Mouse (Mus musculus): ENCODE data around the gene Fam89b.

The Fam89b gene

DNA sequence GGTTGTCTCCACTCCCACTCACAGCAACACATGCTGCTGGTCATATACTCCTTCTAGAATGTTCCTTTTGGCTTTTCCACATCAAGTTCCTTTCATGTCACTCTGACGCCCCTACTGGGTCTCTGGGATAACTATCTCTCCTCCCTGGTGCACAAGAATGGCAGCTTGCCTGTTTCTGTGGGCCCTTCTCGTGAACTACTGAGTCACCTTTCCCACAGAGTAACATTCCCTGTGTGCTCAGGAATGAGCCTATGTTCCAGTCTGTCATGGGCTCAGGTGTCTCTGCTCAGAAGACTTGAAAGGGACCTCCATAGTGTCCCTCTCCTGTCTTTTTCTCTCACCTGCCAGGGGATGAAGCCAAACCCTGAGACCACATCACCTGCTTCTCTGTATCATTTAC is 10.0 kb upstream of the Fam89b start:
- DNase-seq (ENCODE audit: low read depth, low spot score), result no peak

DNA sequence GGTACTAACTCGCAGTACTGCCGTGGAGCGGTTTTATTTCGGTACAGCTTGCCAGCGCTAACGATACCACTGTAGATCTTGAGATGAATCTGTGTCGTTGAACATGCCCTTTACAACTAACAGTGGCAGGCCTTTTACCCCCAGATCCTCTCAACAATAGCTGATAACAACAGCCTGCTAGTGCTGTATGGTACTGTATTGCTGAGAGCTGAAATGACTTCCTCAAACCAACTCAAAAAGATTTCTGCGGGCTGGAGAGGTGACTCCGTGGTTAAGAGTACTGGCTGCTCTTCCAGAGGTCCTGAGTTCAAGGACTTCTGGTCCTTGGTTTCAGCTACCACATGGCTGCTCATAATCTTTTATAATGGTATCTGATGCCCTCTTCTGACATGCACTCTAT is 4.9 kb upstream of the Fam89b start:
- no peak for DNase-seq (ENCODE audit: low read depth, low spot score)

DNA sequence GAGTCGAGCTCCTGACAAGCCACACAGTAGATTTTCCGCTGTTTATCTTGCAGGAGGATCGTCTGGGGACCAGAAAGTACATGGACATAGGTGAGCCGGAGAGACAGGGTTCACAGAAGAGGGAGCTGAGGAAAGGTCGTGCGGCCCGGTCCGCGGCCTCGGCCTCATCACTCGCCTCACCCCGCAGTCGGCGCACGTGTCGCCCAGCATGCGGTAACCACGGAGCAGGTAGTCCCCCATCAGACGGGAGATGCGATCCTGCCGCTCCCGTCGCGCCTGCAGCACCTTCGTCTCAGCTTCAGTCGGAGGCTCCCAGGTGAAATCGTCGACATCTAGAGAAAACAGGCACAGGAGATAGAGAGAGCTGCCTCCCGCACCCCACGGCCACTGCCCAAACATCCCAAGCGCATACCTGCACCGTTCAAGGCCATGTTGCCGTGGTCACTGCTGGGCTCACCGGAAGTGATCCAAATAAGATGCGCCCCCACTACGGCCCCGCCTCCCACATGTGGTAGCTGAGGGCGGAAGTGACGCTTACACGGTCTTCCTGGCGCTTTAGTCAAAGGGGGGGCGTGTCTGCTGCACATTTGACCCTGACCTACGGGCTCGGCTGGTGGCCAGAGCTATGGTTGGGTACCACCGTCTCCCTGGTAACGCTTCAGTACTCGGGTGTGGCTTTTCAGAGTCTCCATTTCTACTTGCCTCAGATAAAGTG is 2.0 kb upstream of the Fam89b start:
- DNase-seq (ENCODE audit: low read depth, low spot score), result peak; percentile 98

GRCm38 (mm10) chr19:5730314-5731186 is 1.1 kb upstream of the Fam89b start:
- no peak for DNase-seq (ENCODE audit: low read depth, low spot score)

GRCm38 (mm10) chr19:5728631-5729443 is 616 bp downstream of the Fam89b start:
- DNase-seq (ENCODE audit: low read depth, low spot score), result no peak

- DNase-seq (ENCODE audit: low read depth, low spot score), result peak; percentile 89
Observed at GRCm38 (mm10) chr19:5727701-5728100, 1.8 kb downstream of the Fam89b start.

GRCm38 (mm10) chr19:5726961-5727578 is 2.4 kb downstream of the Fam89b start:
- no peak for DNase-seq (ENCODE audit: low read depth, low spot score)

DNA sequence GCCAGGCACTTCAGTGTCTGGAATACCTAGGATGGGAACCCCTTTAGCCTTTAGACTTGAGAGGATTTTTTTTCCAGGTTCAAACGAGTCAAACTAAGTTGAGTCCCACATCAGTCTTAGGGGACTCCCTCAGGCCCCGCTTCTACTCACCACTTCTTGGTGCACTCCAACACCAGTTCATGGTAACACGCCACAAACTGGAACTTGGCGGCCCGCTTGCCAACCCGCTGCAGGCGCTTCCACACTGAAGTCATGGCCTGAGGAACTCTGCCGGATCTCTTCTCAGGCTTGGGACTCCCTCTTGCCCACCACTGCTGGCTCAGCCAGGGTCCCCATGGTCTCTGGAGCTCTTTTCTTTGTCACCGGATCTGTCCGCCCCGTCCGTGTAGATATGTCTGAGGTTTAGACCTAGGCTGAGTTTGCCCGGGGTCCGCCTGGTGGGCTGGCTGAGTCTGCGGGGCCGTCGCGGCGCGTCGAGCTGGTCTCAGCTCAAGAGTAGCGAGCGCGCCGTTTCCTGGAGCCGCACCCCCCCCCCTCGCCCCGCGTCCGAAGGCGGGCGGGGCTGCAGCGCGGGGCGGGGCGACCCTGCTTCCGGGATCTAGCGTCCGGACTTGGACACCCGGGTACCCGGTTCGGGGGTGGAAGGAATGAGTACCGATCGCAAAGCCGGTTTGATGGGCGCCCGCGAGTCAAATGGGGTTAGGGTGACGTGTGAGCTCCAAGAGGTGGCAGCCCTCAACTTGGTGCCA is 3.5 kb downstream of the Fam89b start, which contains the start of gene Ehbp1l1:
Gene Ehbp1l1 (minus strand): TSS at position 551 of the 749 bp plus-strand sequence.
- DNase-seq (ENCODE audit: low read depth, low spot score), result no peak

- no peak for DNase-seq (ENCODE audit: low read depth, low spot score)
Observed at GRCm38 (mm10) chr19:5725029-5725707, 4.3 kb downstream of the Fam89b start.

DNA sequence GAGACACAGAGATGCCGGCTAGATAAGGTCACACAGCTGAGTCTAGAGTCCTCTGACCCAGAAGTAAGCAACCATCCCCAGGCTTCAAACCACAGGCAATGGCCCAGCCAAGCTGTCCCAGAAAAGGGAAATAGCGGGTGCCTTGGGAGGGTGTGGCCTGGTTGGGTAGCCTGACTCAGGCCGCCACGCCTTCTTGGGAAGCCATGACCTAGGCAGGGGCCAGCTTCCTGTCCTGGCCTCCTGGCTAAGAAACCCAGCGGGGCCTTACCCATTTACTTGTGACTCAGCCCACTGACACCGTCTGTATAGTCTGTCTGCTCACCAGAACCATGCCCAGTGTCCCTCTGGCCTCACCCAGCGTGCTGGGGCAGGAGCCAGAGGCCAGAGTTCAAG is 4.9 kb downstream of the Fam89b start:
- no peak for DNase-seq (ENCODE audit: low read depth, low spot score)

GRCm38 (mm10) chr19:5723934-5724548 is 5.4 kb downstream of the Fam89b start:
- no peak for DNase-seq (ENCODE audit: low read depth, low spot score)

- DNase-seq (ENCODE audit: low read depth, low spot score), result no peak
Observed at GRCm38 (mm10) chr19:5722848-5723425, 6.5 kb downstream of the Fam89b start.

GRCm38 (mm10) chr19:5721233-5721632 is 8.2 kb downstream of the Fam89b start:
- DNase-seq (ENCODE audit: low read depth, low spot score), result no peak

DNA sequence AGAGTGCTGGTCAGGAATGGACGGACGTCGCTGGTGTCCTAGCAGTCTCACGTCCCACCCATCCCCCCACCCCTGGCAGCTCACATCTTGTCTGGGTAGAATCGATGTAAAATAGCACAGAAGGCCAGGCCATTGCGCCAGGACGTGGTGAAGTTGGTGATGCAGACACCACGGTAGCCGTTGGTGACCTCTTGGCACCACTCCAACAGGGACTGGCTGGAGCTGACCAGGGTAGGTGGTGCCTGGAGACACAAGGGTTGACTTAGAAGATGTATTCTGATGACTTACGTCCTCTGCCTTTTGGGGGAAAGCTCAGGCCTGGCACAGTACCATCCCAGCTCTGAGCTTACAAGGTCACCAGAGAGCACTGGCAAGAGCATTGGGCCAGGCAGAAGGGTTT is 12.5 kb downstream of the Fam89b start:
- no peak for DNase-seq (ENCODE audit: low read depth, low spot score)

- peak; percentile 78 for DNase-seq (ENCODE audit: low read depth, low spot score)
Observed at GRCm38 (mm10) chr19:5715793-5716688, 13.4 kb downstream of the Fam89b start.

DNA sequence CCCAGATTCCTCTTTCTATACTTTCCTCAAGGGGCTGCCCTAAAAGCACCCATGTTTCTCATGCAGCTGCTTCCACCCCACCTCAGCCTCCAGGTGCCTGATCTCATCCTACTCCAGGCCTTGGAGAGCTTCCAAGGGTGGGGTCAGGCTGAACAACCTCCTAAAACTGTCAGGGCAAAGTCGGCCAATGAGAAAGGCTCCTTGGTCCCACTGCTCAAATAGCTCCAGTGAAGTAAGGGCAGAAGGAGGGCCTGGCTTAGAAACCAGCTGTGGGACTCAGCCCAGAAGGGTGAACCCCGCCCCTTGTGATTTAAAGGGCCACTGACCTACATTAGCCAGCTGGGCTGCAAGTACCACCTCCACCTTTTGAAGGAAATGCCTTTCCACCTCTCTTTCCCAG is 15.7 kb downstream of the Fam89b start:
- DNase-seq (ENCODE audit: low read depth, low spot score), result peak; percentile 84

GRCm38 (mm10) chr19:5713255-5713654 is 16.2 kb downstream of the Fam89b start:
- DNase-seq (ENCODE audit: low read depth, low spot score), result no peak

DNA sequence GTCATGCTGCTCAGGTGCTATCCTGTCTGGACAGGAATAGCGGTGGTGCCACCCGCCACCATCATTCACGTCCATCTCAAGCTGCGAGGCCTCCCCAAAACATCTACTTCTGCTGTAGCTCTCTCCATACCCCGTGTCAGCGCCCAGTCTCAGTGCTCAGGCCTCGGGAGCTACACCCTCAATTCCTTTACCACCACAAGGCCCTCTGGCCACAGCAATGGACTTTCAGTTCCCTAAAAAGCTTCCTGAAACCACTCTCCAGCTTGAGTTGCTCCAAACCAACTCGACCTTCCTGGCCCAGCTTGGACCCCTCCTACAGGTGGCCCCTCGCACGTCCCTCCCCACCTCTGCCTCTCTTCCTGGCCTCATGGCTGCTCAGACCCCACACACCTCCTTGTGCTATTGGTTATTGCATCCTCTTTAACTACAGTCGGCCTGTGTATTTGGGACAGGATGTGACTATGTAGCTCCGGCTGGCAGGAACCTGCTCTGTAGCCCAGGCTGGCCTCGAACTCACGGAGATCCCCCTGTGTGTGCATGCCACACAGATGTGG is 17.5 kb downstream of the Fam89b start:
- no peak for DNase-seq (ENCODE audit: low read depth, low spot score)
